Mouse (Mus musculus) CH12.LX (cell line): Measurements from ENCODE around the gene Egfl8. TPM values are rescaled to one million over a fixed set of nuclear protein-coding genes. Genes with fewer than 3 reads are reported as not detected.

ENCODE experiments used
- DNase-seq: peaks from one replicate; pipeline ENCODE4 v3.0.0-alpha.2; 2013; ENCODE audit errors: extremely low read depth
- H3K27ac ChIP-seq: 2 replicates; pipeline ENCODE4 v1.5.1; 2012; ENCODE audit warnings: low read depth, mild to moderate bottlenecking, control low read depth, moderate library complexity; ENCODE audit not compliant: insufficient read depth
- H3K27me3 ChIP-seq: replicated peaks from 2 replicates; pipeline ENCODE3; 2012; ENCODE audit warnings: inconsistent platforms
- H3K36me3 ChIP-seq, 2 experiments: replicated peaks in 1 of 2; 2 replicates each; pipeline versions ENCODE3 to v1.6.1; 2012; ENCODE audit warnings: inconsistent platforms in 1 of 2, low read length in 1 of 2, mild to moderate bottlenecking in 1 of 2, mixed read lengths in 1 of 2, moderate library complexity in 1 of 2; ENCODE audit not compliant: control insufficient read depth in 1 of 2, insufficient read depth in 1 of 2
- H3K4me1 ChIP-seq, 2 experiments: 2 replicates each; pipeline ENCODE4 v1.6.1; 2012; ENCODE audit warnings: inconsistent platforms in 1 of 2, moderate library complexity in 1 of 2; ENCODE audit not compliant: insufficient read depth in 2 of 2, control insufficient read depth in 1 of 2
- H3K4me2 ChIP-seq: 2 replicates; pipeline ENCODE4 v1.6.1; 2012; ENCODE audit warnings: low read depth, mild to moderate bottlenecking, control low read depth; ENCODE audit not compliant: poor library complexity, insufficient read depth, severe bottlenecking
- H3K4me3 ChIP-seq, 3 experiments: fragments of 150-350 bp in 1 of 3; sonication (generic) in 1 of 3; replicated peaks in 1 of 3; 2 replicates each; pipeline versions ENCODE3 to v1.5.1; 2011 to 2012; ENCODE audit warnings: low read depth in 2 of 3, low read length in 2 of 3, mild to moderate bottlenecking in 2 of 3, moderate library complexity in 2 of 3, control low read depth in 1 of 3, improper control_type of control experiment in 1 of 3, inconsistent platforms in 1 of 3, mixed read lengths in 1 of 3; ENCODE audit not compliant: poor library complexity in 1 of 3
- H3K79me2 ChIP-seq: replicated peaks from 2 replicates; pipeline ENCODE4 v1.6.1; 2012; ENCODE audit warnings: mild to moderate bottlenecking, moderate library complexity; ENCODE audit not compliant: control insufficient read depth, poor library complexity, insufficient read depth, severe bottlenecking; ENCODE audit errors: extremely low read depth
- H3K9ac ChIP-seq: 2 replicates; pipeline ENCODE4 v1.6.1; 2012; ENCODE audit warnings: low read depth, mild to moderate bottlenecking, control low read depth, moderate library complexity; ENCODE audit not compliant: insufficient read depth
- H3K9me3 ChIP-seq: replicated peaks from 2 replicates; pipeline ENCODE3; 2012; ENCODE audit warnings: low read length, inconsistent platforms, mixed read lengths
- BHLHE40 ChIP-seq: IDR thresholded peaks from 2 replicates; pipeline ENCODE4 v1.6.1; 2011; ENCODE audit warnings: mild to moderate bottlenecking, low read depth, low read length, improper control_type of control experiment
- CHD2 ChIP-seq: IDR thresholded peaks from 2 replicates; pipeline ENCODE4 v1.6.1; 2011; ENCODE audit warnings: low read length, improper control_type of control experiment
- CTCF ChIP-seq, 2 experiments: IDR thresholded peaks in 1 of 2; conservative IDR thresholded peaks in 1 of 2; 2 replicates each; pipeline ENCODE4 v1.5.1; 2011 to 2012; ENCODE audit warnings: low read depth in 2 of 2, low read length in 2 of 2, improper control_type of control experiment in 1 of 2, inconsistent platforms in 1 of 2, mild to moderate bottlenecking in 1 of 2, moderate library complexity in 1 of 2
- E2F4 ChIP-seq: IDR thresholded peaks from 2 replicates; pipeline ENCODE4 v1.6.1; 2011; ENCODE audit warnings: low read depth, low read length, improper control_type of control experiment; ENCODE audit not compliant: insufficient replicate concordance
- ETS1 ChIP-seq: conservative IDR thresholded peaks from 2 replicates; pipeline ENCODE4 v1.6.1; 2012; ENCODE audit warnings: low read depth, mild to moderate bottlenecking, inconsistent platforms, low read length, improper control_type of control experiment, moderate library complexity
- IRF4 ChIP-seq: IDR thresholded peaks from 2 replicates; pipeline ENCODE4 v1.6.1; 2014; ENCODE audit warnings: low read depth, mild to moderate bottlenecking, inconsistent platforms, low read length, improper control_type of control experiment
- JUND ChIP-seq: conservative IDR thresholded peaks from 2 replicates; pipeline ENCODE4 v1.6.1; 2011; ENCODE audit warnings: low read depth, low read length, improper control_type of control experiment
- MAX ChIP-seq: IDR thresholded peaks from 2 replicates; pipeline ENCODE4 v1.6.1; 2011; ENCODE audit warnings: low read length, improper control_type of control experiment
- MAZ ChIP-seq: IDR thresholded peaks from 2 replicates; pipeline ENCODE4 v1.6.1; 2012; ENCODE audit warnings: low read depth, mild to moderate bottlenecking, inconsistent platforms, low read length, improper control_type of control experiment, moderate library complexity
- MYC ChIP-seq: IDR thresholded peaks from 2 replicates; pipeline ENCODE4 v1.6.1; 2011; ENCODE audit warnings: low read depth, mild to moderate bottlenecking, improper control_type of control experiment, low read length
- NELFE ChIP-seq: IDR thresholded peaks from 2 replicates; pipeline ENCODE4 v1.6.1; 2011; ENCODE audit warnings: low read depth, low read length, improper control_type of control experiment
- NRF1 ChIP-seq: IDR thresholded peaks from 2 replicates; pipeline ENCODE4 v1.6.1; 2014; ENCODE audit warnings: low read depth, mild to moderate bottlenecking, inconsistent platforms, low read length, improper control_type of control experiment, moderate library complexity
- POLR2A ChIP-seq: IDR thresholded peaks from 2 replicates; pipeline ENCODE4 v1.6.1; 2011; ENCODE audit warnings: low read depth, mild to moderate bottlenecking, improper control_type of control experiment, low read length
- SIN3A ChIP-seq: IDR thresholded peaks from 2 replicates; pipeline ENCODE4 v1.6.1; 2012; ENCODE audit warnings: low read length, improper control_type of control experiment, inconsistent platforms
- TCF12 ChIP-seq: IDR thresholded peaks from 2 replicates; pipeline ENCODE4 v1.6.1; 2014; ENCODE audit warnings: low read depth, mild to moderate bottlenecking, inconsistent platforms, low read length, improper control_type of control experiment
- USF2 ChIP-seq: conservative IDR thresholded peaks from 2 replicates; pipeline ENCODE4 v1.6.1; 2011; ENCODE audit warnings: low read depth, low read length, improper control_type of control experiment
- ZC3H11A ChIP-seq: IDR thresholded peaks from 2 replicates; pipeline ENCODE4 v1.6.1; 2012; ENCODE audit warnings: low read depth, mild to moderate bottlenecking, inconsistent platforms, low read length, improper control_type of control experiment
- ZMIZ1 ChIP-seq: IDR thresholded peaks from 2 replicates; pipeline ENCODE4 v1.6.1; 2012; ENCODE audit warnings: low read depth, mild to moderate bottlenecking, inconsistent platforms, low read length, improper control_type of control experiment
- dilution Hi-C: fragments of 300-500 bp; cut with MboI; formaldehyde crosslinking; loops from 2 replicates; pipeline ENCODE4 v1.14.3; 2020; ENCODE audit warnings: low sequenced_read_pairs; ENCODE audit not compliant: extremely low pct_unique_long_range_greater_than_20kb, extremely low pct_ligation_motif_present
- in situ Hi-C: fragments of 300-500 bp; cut with MboI; formaldehyde crosslinking; loops from 3 replicates; pipeline ENCODE4 v1.14.3; 2019; ENCODE audit warnings: low sequenced_read_pairs, low pct_ligation_motif_present, low pct_unique_long_range_greater_than_20kb, mixed read lengths
- polyA plus RNA-seq: library from polyadenylated mRNA; unstranded; fragments of >175 nt; gene quantifications from 2 replicates; pipeline ENCODE4 v1.2.1, GENCODE M21; 2012; ENCODE audit warnings: low read depth; ENCODE audit not compliant: insufficient read length
- total RNA-seq, 2 experiments: library from RNA; depleted of rRNA; stranded (reverse); fragments of 300-350 nt in 1 of 2; fragments of >200 nt in 1 of 2; gene quantifications; 2 replicates each; pipeline ENCODE4 v1.2.3; 2012 to 2014

Gene Egfl8
- total and polyA plus RNA-seq, 3 experiments = not detected

GRCm38 (mm10) chr17:34591994-34592375 is 23.8 kb downstream of the Egfl8 start:
- Histone ChIP-seq H3K27ac (peak overlapping the region; percentile 85; the same call in 1 of the 2 replicates), H3K27me3 (no peaks in the 10 kb centered on the region), H3K9ac (peak overlapping the region; percentile 95), H3K4me3 (peak overlapping the region; percentile 57 to 82 (median 63)), H3K79me2 (no peaks in the 10 kb centered on the region; the same call in 1 of the 2 replicates), H3K4me2 (peak overlapping the region; percentile 73), H3K36me3 (peaks cover 16 to 34% of the 10 kb centered on the region in 2 experiments), H3K4me1 (peaks cover 8 to 41% of the 10 kb centered on the region in 2 experiments; a peak in 2 of 4 replicates), H3K9me3 (no peaks in the 10 kb centered on the region)
- TF ChIP-seq MAX (no peak), POLR2A (peak; percentile 60), IRF4 (peak; percentile 45; the same call in 1 of the 2 replicates), E2F4 (no peak), MAZ (peak; percentile 95), ZMIZ1 (peak; percentile 39; the same call in 1 of the 2 replicates), ZC3H11A (no peak), TCF12 (0 out of 2 replicates have a peak, but pooled peaks have one; percentile 19), ETS1 (no peak), MYC (no peak), CTCF (conservative IDR thresholded peaks at IDR 0.05 in 1 of 2, IDR thresholded peaks at IDR 0.05 in 1 of 2; ENCODE audit: low read depth in 2 of 2, low read length in 2 of 2) (no peak), JUND (no peak), NELFE (peak; percentile 39; the same call in 1 of the 2 replicates), USF2 (no peak), CHD2 (peak; percentile 84)
- peak; percentile 88 for DNase-seq
- dilution Hi-C loops = no loop called here
- in situ Hi-C loops = no loop called here

DNA sequence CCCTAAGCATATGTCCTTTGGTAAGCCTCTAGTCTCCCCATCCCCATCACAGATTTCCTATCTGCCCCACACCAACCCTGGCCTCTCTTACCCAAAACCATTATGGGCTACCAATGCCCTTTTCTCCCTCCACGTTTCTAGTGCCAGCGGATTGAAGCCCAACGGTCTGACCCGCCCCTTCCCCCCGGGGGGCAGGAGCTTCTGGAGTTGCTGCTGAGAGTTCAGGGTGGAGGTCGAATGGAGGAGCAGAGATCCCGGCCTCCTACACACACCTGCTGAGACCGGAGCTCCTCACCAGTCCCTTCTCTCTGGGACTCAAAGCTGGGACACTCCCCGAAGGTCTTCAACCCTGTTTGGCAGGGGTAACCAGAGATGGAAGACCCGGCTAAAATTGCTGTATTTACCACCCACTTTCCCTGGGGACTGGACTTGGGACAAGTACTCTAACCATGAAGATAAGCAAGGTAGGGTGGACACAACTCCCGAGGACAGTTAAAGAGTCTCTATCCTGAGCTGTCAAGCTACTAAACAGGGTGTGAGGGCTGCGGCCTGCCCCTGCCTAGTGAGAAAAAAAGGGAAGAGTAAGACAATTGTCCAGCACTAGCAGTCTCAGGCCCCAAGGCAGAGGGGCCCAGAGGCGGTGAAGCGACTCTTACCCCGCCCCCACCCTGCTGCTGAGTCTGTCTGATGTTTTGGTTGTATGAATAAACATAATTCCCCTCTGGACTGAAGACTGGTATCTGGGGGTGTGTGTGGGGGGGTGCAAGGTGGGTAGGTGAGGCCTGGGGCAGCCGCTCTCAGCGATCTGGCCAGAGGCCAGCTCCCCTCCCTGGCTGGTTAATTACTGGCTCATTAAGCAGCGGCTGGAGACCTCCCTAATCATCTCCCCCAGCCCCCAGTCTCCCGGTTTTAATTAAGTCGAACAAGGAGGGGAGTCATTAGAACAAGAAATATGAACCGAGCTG is 24.5 kb downstream of the Egfl8 start, which contains the start of gene Pbx2:
Pbx2 (plus strand) TSS at position 238 of the 965 bp plus-strand sequence.
- peaks cover 8 to 48% of the 10 kb centered on the region in 2 experiments; a peak in 2 of 4 replicates for H3K4me1 ChIP-seq
- in situ Hi-C loops = no loop called here
- TF ChIP-seq JUND = no peak
- TF ChIP-seq ZMIZ1 = 0 out of 2 replicates have a peak, but pooled peaks have one; percentile 4
- no peak for TF ChIP-seq BHLHE40
- TF ChIP-seq SIN3A = 0 out of 2 replicates have a peak, but pooled peaks have one; percentile 42
- 0 out of 2 replicates have a peak, but pooled peaks have one; percentile 17 for TF ChIP-seq CHD2
- TF ChIP-seq NRF1 = no peak
- 0 out of 2 replicates have a peak, but pooled peaks have one; percentile 44 for TF ChIP-seq MAZ

More for the DNA sequence above, 24.5 kb downstream of the Egfl8 start, which contains the start of gene Pbx2:
- Histone ChIP-seq H3K9me3 (no peaks in the 10 kb centered on the region), H3K4me2 (peak within 1 kb of the TSS; percentile 73), H3K9ac (peak within 1 kb of the TSS; percentile 95), H3K36me3 (peaks cover 16 to 31% of the 10 kb centered on the region in 2 experiments), H3K27me3 (no peaks in the 10 kb centered on the region), H3K27ac (peak within 1 kb of the TSS; percentile 85), H3K4me3 (peak within 1 kb of the TSS; percentile 63 to 88 (median 82)), H3K79me2 (no peaks in the 10 kb centered on the region; the same call in 1 of the 2 replicates)
- DNase-seq = peak; percentile 50
- dilution Hi-C loops = no loop called here
